ENCODE assay signal across 8 mouse cellular contexts in the genomic region with DNA sequence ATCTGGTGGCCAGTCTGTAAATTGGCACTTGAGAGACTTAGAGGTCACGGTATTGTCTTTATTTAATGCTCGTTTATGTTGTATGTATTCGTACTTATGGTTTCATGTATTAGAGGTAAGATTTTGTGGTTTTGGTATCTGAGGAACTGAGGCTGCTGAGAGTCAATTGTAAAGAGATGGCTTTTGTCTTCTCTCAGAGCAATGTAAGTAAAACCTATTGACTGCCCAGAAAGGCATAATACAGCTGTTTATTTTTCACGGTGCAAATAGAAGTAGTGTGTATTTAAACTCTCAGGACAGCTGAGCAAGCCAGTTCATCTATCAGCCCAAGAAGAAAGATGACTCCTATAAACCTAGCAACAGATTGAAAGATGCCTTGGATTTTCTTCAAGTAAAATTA. TPM values are rescaled to one million over a fixed set of nuclear protein-coding genes. Genes with fewer than 3 reads are reported as not detected.
DNase-seq lines count a peak whose midpoint lies in the region; ATAC-seq and TF ChIP-seq lines count a peak whose summit lies in the region.

No protein-coding gene starts in this region.

- H3K36me3 ChIP-seq in neural tube, embryonic 11.5 days (ENCODE audit: control insufficient read depth, insufficient read depth, low read length) = no peaks in the 10 kb centered on the region
- peaks cover 19% of the 10 kb centered on the region for H3K36me3 ChIP-seq in limb, embryonic 15.5 days
- peaks cover 13% of the 10 kb centered on the region for H3K36me3 ChIP-seq in stomach, embryonic 16.5 days (ENCODE audit: control insufficient read depth, insufficient read depth, low read length)

- TF ChIP-seq POLR2A in cerebellum, adult 2 months (IDR thresholded peaks at IDR 0.05; ENCODE audit: borderline replicate concordance, insufficient read depth, low read length) = no peak

- peak overlapping the region; percentile 35; the same call in 1 of the 2 replicates for H3K9ac ChIP-seq in neural tube, embryonic 11.5 days (ENCODE audit: low read length)
- H3K9ac ChIP-seq in limb, embryonic 15.5 days = peak overlapping the region; percentile 99
- peak overlapping the region; percentile 100; the same call in 1 of the 2 replicates for H3K9ac ChIP-seq in stomach, embryonic 16.5 days (ENCODE audit: low read length)

- 2% methylated on average over 4 of the region's 4 CpGs for WGBS in cerebellum, adult 2 months
- WGBS in neural tube, embryonic 11.5 days = 35% methylated on average over 4 of the region's 4 CpGs
- 17% methylated on average over 4 of the region's 4 CpGs for WGBS in limb, embryonic 15.5 days
- 14% methylated on average over 4 of the region's 4 CpGs for WGBS in stomach, embryonic 16.5 days

- H3K27me3 ChIP-seq in cerebellum, adult 2 months (ENCODE audit: control insufficient read depth, insufficient read depth, low read length) = no peaks in the 10 kb centered on the region
- H3K27me3 ChIP-seq in neural tube, embryonic 11.5 days (ENCODE audit: control insufficient read depth, insufficient read depth, low read length) = no peaks in the 10 kb centered on the region
- H3K27me3 ChIP-seq in limb, embryonic 15.5 days = no peaks in the 10 kb centered on the region
- no peaks in the 10 kb centered on the region for H3K27me3 ChIP-seq in stomach, embryonic 16.5 days (ENCODE audit: control insufficient read depth, insufficient read depth, low read length)

- H3K4me2 ChIP-seq in neural tube, embryonic 11.5 days (ENCODE audit: low read depth) = peak overlapping the region; percentile 91
- peak overlapping the region; percentile 74 for H3K4me2 ChIP-seq in limb, embryonic 15.5 days
- peak overlapping the region; percentile 69 for H3K4me2 ChIP-seq in stomach, embryonic 16.5 days (ENCODE audit: low read depth, low read length)

- ATAC-seq in cerebellum, adult (ENCODE audit: insufficient number of reproducible peaks, low FRiP score, low TSS enrichment) = no peak
- ATAC-seq in neural tube, embryonic 11.5 days (ENCODE audit: insufficient read depth, low FRiP score, low TSS enrichment) = no peak
- no peak for ATAC-seq in limb, embryonic 15.5 days (ENCODE audit: insufficient number of reproducible peaks, low FRiP score, low TSS enrichment, low read depth)
- no peak for ATAC-seq in stomach, embryonic 16.5 days (ENCODE audit: insufficient read depth, low FRiP score)

- H3K9me3 ChIP-seq in neural tube, embryonic 11.5 days (ENCODE audit: control insufficient read depth, low read length) = no peaks in the 10 kb centered on the region
- no peaks in the 10 kb centered on the region for H3K9me3 ChIP-seq in limb, embryonic 15.5 days
- H3K9me3 ChIP-seq in stomach, embryonic 16.5 days (replicated peaks; ENCODE audit: control insufficient read depth, low read length) = no peaks in the 10 kb centered on the region

- DNase-seq in cerebellum, adult 2 months = peak in 1 of 2 experiments; percentile 15
- no peak for DNase-seq in neural tube, embryonic 11.5 days (ENCODE audit: low spot score)
- DNase-seq in neural tube, embryonic 10.5 days (ENCODE audit: extremely low spot score, low spot score) = no peak
- DNase-seq in ovary, postnatal 36 days (ENCODE audit: low spot score) = no peak
- DNase-seq in left cerebral cortex, adult 9 months (ENCODE audit: low spot score in 2 of 2) = no peak

- H3K27ac ChIP-seq in cerebellum, adult 2 months (ENCODE audit: insufficient read depth, low read length) = no peak overlapping the region
- H3K27ac ChIP-seq in neural tube, embryonic 11.5 days (ENCODE audit: low read depth, low read length) = no peak overlapping the region
- H3K27ac ChIP-seq in limb, embryonic 15.5 days = peak overlapping the region; percentile 100
- H3K27ac ChIP-seq in stomach, embryonic 16.5 days (ENCODE audit: low read length) = peak overlapping the region; percentile 100

- peaks cover 5% of the 10 kb centered on the region for H3K4me1 ChIP-seq in cerebellum, adult 2 months (ENCODE audit: control insufficient read depth, insufficient read depth, low read length)
- H3K4me1 ChIP-seq in neural tube, embryonic 11.5 days (ENCODE audit: control insufficient read depth, insufficient read depth, low read length) = peaks cover 14% of the 10 kb centered on the region; the same call in 1 of the 2 replicates
- H3K4me1 ChIP-seq in limb, embryonic 15.5 days = peaks cover 21% of the 10 kb centered on the region
- H3K4me1 ChIP-seq in stomach, embryonic 16.5 days (ENCODE audit: control insufficient read depth, insufficient read depth, low read length) = peaks cover 21% of the 10 kb centered on the region; the same call in 1 of the 2 replicates

- peak overlapping the region; percentile 65 for H3K4me3 ChIP-seq in cerebellum, adult 2 months (replicated peaks; ENCODE audit: insufficient read depth, low read depth, low read length)
- H3K4me3 ChIP-seq in neural tube, embryonic 11.5 days (ENCODE audit: low read depth, low read length) = peak overlapping the region; percentile 98
- H3K4me3 ChIP-seq in limb, embryonic 15.5 days = peak overlapping the region; percentile 83
- peak overlapping the region; percentile 89 for H3K4me3 ChIP-seq in stomach, embryonic 16.5 days (replicated peaks; ENCODE audit: low read length)

- no peak for TF ChIP-seq CTCF in cerebellum, adult 2 months (IDR thresholded peaks at IDR 0.05; ENCODE audit: borderline replicate concordance, insufficient read depth, low read depth, low read length)

RNA-seq across cellular contexts. Expression of a gene that starts 0.6 kb away (rescaled TPM):
- 10.2 and 10.6 TPM in 2 replicates for polyA plus RNA-seq in cerebellum, adult 2 months (2012; rRNA removed)
- polyA plus RNA-seq in neural tube, embryonic 11.5 days (2014; fragmentation: Nextera tagmentation; extraction: Ambion mirVana) = 6.8 and 7.8 TPM in 2 replicates
- polyA plus RNA-seq in limb, embryonic 15.5 days (2015; fragmentation: Nextera tagmentation; extraction: Ambion mirVana) = 11.3 TPM in 2 replicates
- polyA plus RNA-seq in stomach, embryonic 16.5 days (2015; fragmentation: Nextera tagmentation; extraction: Ambion mirVana) = 8.0 and 10.5 TPM in 2 replicates

Comparison
In these comparisons a context has a peak if more than half of its experiments do, and no peak if none do; other contexts are left out.
1. H3K27ac ChIP-seq: peak in limb, embryonic 15.5 days (single experiment) and stomach, embryonic 16.5 days (single experiment); none in cerebellum, adult 2 months (single experiment) and neural tube, embryonic 11.5 days (single experiment).
2. H3K9ac ChIP-seq: peak in every context shown above with its lines; median percentile 100 in stomach, embryonic 16.5 days; 99 in limb, embryonic 15.5 days; 35 in neural tube, embryonic 11.5 days.
3. Peak in every context shown above with its lines, with median percentiles within 50 percentile points of each other: H3K4me3 ChIP-seq and H3K4me2 ChIP-seq.